Mouse (Mus musculus) brain, embryonic 14.5 days (tissue): Measurements from ENCODE around the gene Zfp978.
"Not testable (repeated sequence)": the region's sequence is repeated elsewhere in the genome, so short reads cannot be mapped to it uniquely, and the experiment has no call there.

ENCODE experiments used
- CTCF ChIP-seq: fragments of 200-500 bp; IDR thresholded peaks from 2 replicates; pipeline ENCODE4 v1.5.1; 2012; ENCODE audit warnings: inconsistent platforms, mild to moderate bottlenecking, moderate library complexity, borderline replicate concordance; ENCODE audit not compliant: insufficient read depth, insufficient read length; ENCODE audit errors: extremely low read depth
- POLR2A ChIP-seq: fragments of 200-500 bp; IDR thresholded peaks from 2 replicates; pipeline ENCODE4 v1.6.1; 2012; ENCODE audit warnings: mild to moderate bottlenecking, inconsistent platforms, borderline replicate concordance; ENCODE audit not compliant: poor library complexity, insufficient read depth, insufficient read length, severe bottlenecking; ENCODE audit errors: extremely low read depth

DNA sequence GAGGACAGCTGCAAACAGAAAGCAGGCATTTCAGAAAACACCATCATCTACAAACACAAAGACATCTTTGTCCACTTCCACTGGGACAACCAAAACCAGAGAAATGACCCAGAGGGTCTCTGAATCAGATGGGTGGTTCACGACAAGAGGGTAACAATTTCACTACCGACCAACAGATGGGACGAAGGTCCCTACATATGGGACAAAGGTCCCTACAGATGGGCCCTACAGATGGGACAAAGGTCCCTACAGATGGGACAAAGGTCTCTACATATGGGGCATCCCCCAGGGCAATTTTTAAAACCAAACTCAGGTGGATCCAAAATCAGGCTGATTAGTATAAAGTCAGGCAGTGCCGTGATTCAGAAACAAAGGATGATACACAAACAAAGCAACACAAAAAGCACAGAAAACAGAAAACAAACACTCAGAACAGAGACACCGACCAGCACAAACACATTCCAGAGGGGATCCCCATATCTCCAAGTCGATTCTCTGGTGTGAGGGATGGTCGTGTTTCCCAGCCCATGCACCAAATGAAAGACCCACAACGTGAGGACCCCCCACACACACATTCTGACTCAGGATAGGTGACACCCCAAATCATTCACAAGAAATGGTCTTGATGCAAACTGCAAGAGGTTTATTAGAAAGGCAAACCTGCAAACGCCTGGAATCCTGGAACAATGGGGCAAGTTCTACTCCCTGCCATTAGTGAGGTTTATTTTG is 11.3 kb upstream of the Zfp978 start:
- not testable (repeated sequence) for TF ChIP-seq CTCF, POLR2A
